Mouse (Mus musculus): ENCODE data around the gene Hcn1. TPM values are rescaled to one million over a fixed set of nuclear protein-coding genes. Genes with fewer than 3 reads are reported as not detected.
A peak's percentile ranks its signal among the peaks of the same experiment; 100 is the strongest.

Hcn1 gene
- total RNA-seq, 2 experiments from 2014 or later = 34.0 to 35.0 TPM

DNA sequence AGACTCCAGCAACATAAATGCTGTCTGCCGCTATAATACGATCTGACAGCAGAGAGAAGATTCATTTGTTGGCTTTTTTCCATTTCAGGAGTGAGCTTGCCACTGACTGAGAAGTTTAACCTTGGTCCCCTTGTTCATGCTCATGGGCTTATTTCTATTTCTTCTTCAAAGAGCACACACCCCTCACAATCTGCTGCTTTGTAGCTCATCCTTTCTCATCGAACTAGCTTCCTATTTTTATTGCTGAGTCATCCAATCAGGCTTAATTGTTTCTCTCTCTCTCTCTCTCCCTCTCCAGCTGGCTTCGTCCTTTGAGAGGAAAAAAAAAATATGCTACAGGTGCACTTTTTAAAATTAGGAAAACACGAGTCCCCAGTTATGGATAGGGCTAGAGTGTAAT is 74.3 kb downstream of the Hcn1 start:
- intact Hi-C loops (cut with DNase I) = no loop called here
- DNase-seq (ENCODE audit: low spot score in 2 of 2) = no peak

DNA sequence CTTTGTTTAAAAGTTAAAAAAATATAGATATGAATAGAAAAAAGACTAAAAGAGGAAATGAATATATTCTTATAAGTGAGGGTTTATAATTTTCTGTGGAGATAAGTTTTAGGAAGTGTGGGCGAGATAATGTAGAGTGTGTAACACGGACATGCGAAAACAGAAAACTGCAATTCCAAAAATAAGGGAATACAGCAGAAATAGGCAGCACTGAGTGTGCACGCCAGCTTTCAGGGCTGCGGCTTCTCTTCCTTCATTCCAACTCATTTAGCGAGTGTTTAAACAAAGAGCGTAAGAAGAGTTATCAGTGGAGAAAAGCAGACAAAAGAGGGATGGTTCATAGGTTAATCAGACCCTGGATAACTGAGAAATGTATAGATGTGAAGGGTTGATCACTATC is 85.5 kb downstream of the Hcn1 start:
- peak; percentile 11 to 21 for DNase-seq (ENCODE audit: low spot score in 2 of 2)
- intact Hi-C loops (cut with DNase I) = no loop called here

DNA sequence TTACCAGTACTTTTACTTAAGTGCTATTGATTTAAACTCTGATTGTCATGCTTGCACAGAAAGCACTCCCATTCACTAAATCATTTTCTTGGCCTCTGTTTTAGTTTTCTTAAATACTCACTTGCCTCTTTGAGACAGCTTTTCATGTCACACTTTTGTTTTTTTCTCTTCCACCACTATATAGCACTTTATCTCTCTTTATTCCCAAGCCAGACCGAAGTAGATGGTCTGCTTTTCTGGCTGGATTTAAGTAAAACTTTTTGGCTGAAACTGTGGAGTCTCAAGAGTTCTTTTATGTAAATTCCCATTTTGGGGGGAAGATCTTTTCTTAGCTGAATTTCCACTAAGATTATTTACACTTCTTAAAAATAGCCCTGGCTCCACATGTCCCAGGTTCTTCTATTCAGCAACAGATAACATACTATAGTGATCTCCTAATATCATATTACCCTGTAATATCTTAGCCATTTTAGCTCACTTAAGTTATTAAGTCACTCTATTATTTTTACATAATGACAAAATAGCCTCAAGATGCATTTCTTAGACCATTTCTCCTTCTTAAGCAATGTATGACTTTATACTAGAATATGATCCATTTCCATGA is 92.7 kb downstream of the Hcn1 start:
- no peak for DNase-seq (ENCODE audit: low spot score in 2 of 2)
- intact Hi-C loops (cut with DNase I) = no loop called here

DNA sequence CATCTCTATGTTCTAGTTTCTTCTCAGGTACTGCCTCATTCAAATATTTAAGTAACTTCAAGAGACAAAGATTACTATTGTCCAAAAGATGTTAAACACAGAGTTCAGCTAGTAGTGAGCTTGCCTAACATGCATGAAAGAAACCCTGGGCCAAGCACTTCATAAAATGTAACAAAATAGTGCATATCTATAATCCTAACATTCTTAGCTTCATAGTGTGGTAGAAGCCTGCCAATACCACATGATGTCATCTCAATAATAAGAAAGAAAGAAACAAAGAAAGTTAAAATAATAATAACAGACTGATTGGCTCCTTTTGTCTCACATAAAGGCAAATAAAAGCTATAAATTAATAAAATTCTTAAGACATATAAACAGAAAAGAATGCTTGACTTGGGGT is 103.5 kb downstream of the Hcn1 start:
- no peak for DNase-seq (ENCODE audit: low spot score in 2 of 2)
- intact Hi-C loops (cut with DNase I) = no loop called here

DNA sequence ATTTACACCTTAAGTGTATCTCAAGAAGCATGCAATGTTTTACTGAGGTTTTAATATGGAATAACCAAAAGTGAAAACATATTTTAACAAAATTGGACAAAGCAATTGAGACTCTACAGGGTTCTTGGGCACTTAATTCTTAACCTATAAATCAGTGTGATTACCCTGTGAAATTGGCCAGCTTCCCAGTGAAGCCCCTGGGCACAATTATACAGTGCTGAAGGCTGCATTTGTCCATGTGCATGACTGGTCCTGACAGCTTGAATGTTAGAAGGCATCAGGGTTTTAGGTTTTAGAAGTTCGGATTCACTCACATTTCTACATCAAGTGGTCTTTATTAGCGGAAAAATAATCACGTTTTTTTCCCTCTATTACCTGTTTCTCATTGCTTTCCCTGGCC is 103.9 kb downstream of the Hcn1 start:
- intact Hi-C loops (cut with DNase I) = no loop called here

DNA sequence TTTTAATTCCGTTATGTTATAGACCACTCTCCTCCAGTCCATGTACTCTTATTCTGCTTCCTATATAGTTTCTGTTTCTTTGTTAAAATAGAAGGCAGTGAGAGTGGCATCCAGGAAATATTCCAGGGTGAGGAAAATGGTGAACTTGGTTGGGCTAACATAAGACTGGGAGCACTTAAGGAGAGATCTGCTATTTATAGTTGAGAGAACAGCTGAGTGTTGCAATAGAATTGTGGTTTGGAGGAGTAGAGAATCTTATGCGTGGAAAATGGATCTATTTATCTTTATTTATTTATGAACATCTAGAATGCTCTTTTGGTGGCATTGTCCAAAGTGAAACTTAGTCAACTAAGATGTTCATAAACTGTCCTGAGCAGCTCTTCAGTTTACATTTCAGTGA is 104.4 kb downstream of the Hcn1 start:
- DNase-seq (ENCODE audit: low spot score in 2 of 2) = no peak
- intact Hi-C loops (cut with DNase I) = no loop called here

More for the DNA sequence above, 103.9 kb downstream of the Hcn1 start:
- no peak for DNase-seq (ENCODE audit: low spot score in 2 of 2)

DNA sequence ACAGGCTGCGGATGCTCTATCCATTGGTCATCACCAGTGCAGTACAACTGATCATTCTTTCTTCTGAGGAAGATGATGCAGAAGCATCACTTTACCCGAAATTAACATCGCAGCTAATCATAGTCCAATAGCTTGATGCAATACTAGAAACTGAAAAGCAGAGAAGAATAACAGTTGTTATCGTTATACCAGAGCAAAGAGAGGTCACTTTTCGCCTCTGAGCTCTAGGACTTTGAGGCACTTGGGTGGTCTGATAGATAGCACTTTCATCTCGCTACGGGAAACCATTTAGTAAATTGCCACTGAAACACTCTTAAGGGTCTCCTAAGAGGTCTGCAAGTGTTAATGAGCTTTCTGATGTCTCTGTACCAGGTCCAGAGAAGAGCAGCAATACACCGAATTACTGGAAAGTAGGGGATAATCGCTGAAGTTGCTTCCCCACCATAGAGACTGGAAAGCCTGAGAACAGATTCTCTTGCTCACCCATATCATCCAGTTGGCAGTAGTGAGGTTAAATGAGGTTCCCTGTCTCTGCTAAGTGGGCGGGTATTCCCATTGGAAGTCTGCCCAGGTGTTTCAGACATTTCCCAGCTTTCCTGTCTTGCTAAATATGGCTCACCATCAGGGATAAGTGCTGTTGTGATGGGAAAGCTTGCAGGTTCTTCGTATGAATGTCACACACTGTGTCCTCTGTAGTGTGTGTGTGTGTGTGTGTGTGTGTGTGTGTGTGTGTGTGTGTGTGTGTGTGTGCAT is 105.0 kb downstream of the Hcn1 start:
- DNase-seq (ENCODE audit: low spot score in 2 of 2) = peak; percentile 45 to 81
- intact Hi-C loops (cut with DNase I) = no loop called here

DNA sequence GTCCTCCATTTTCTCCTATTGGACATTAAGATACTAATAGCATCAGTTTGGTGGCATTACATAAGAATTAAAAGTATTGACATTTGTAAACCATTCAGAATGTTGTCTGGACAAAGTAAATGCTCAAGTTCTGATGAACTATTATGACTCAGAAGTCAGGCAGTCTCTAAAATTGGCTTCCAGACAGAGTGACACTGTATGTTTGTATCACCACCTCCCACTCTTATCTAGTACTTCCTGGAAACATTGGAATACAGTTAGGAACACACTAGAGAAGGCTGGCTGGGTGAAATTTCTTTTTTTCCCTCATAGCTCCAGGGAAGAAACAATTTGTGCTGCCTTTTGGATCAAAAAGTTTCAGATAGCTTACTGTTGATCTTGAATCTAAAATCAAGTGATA is 108.7 kb downstream of the Hcn1 start:
- intact Hi-C loops (cut with DNase I) = no loop called here
- no peak for DNase-seq (ENCODE audit: low spot score in 2 of 2)

DNA sequence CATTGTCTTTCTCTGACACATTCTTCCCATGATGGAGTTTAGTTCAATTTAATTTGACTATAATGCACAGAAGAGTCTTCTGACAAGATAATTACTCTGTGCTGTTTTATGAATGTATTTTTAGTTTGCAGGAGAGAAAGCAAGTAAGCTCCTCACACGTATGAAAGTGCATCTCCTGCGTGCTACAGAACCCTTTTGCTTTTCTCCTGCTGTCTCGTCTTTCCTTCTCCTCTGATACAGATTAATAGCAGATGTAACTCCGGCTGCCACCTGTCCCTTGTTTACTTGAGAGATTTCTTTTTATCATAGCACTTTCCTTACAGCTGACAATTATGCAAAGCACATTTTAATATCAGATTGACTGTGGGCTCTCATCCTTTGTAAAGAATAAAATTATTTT is 120.0 kb downstream of the Hcn1 start:
- intact Hi-C loops (cut with DNase I) = no loop called here

DNA sequence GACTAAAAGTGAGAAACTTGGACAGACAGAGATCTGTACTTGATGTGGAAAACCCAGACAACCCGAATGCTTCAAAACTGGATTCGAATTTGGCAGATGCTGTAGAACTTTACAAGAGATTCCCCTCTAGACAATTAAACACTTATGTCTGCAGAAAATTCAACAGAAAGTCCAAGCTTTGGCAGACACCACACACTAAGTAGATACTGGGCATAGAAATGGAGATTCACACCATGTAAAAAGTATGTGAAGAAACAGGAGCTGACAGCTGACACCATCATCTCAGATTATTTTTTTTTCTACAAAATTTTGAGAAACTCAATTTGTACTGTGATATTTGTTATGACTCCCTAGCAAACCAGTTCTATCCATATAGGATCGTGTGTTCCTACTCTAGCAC is 122.0 kb downstream of the Hcn1 start:
- no peak for DNase-seq (ENCODE audit: low spot score in 2 of 2)
- intact Hi-C loops (cut with DNase I) = no loop called here

More for the DNA sequence above, 120.0 kb downstream of the Hcn1 start:
- no peak for DNase-seq (ENCODE audit: low spot score in 2 of 2)

DNA sequence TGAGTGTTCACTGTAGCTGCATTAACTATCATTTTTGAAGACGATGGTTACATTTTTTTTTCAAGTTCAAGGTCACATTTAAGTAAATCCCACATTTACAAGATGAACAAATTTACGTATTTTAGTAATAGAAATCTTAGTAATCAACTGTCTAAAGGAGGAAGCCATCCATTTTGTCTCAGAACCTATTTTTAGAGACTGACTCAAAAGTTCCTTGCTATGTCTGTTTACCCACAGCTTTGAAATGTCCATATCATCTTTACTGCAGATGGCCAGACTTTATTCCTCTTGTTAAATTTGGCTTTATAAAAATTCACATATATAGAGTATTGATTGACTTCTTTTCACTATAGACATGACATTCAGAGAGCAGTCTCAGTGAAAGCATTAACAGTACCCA is 126.3 kb downstream of the Hcn1 start:
- intact Hi-C loops (cut with DNase I) = no loop called here
- DNase-seq (ENCODE audit: low spot score in 2 of 2) = no peak

DNA sequence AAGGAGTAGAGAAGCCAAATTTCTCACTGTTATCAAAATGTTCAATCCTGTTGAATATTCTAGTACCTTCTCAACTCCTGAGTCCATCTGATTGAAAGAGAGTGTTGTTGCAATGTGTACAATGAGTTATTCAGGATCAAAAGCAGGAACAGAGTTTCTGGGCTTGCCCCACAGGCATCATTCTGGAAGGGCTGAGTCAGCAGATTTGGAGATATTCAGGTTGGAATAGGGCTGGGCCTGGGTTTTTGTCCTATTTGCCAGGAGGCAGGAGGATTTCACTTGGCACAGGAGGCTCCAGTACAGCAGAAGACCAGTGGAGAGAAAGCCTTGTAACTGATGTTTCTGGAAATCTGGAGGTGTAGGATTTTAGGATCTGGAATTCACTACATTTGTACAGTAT is 130.6 kb downstream of the Hcn1 start:
- DNase-seq (ENCODE audit: low spot score in 2 of 2) = no peak
- intact Hi-C loops (cut with DNase I) = no loop called here

DNA sequence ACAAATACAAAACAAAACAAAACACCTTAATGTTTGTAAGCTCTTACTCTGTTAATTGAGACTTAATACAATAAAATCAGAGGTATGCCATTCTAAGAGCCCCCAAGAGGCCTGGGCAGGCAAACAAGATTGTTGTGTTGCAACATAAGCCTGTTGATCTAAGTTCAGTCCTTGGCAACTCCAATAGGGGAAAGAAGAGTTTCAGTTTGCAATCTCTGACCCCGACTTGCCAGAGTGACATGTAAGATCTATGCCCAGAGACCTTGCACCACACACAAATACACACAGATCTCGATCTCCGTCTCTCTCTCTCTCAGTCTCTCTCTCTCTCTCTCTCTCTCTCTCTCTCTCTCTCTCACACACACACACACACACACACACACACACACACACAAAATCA is 142.3 kb downstream of the Hcn1 start:
- no peak for DNase-seq (ENCODE audit: low spot score in 2 of 2)
- intact Hi-C loops (cut with DNase I) = no loop called here

DNA sequence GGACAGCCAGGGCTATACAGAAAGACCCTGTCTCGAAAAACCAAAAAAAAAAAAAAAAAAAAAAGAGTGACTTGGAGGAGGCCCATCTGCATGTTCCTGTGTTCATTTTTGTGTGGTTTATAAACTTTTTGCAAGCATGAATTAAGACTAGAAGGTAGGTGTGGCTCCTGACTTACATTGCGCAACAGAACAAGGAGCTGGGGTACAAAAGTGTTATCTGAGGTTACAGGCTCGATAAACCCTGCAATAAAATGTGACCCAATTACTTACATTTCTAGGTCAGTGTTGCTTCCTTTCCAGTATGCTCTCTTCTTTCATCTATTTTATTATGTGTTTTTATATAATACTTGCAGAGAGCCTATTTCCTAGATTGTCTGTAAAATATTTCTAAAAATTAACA is 143.1 kb downstream of the Hcn1 start:
- DNase-seq (ENCODE audit: low spot score in 2 of 2) = no peak
- intact Hi-C loops (cut with DNase I) = no loop called here

DNA sequence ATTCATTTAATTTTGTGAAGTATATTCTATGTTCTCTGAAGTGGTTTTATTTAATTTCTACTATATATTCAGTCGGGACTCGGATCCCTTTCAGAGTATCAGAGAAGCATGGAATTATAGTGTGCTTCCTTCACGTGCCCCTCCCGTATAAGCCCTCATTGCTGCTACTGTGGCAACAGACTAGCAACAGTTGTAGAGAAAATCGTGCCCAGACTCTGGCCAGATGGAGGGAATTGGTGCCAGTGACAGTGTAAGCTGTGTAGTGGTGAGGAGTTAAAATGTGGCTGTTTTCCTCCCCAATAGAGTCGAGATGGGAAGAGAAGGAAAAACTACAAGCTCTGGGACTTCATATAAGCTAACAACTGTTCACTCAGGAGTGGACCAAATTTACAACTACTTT is 163.4 kb downstream of the Hcn1 start:
- DNase-seq (ENCODE audit: low spot score in 2 of 2) = peak; percentile 32 to 59
- intact Hi-C loops (cut with DNase I) = no loop called here

DNA sequence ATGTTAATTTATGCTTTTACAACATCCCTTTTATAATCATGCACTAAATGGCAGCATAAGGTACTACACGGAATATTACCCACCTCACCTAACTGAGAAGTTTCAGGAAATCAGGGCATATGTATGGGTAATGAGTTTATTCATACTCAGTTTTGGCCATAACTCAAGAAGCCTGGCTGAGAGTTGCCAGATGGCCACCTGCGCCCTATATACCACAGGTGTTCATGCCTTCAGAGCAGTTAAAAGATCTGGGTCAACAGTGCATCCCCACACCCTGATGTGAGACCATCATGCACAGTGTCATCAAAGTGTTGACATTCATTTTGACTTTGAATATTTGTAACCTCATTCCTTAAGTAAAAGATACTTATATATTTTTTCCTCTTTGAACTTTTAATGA is 183.3 kb downstream of the Hcn1 start:
- no peak for DNase-seq (ENCODE audit: low spot score in 2 of 2)

DNA sequence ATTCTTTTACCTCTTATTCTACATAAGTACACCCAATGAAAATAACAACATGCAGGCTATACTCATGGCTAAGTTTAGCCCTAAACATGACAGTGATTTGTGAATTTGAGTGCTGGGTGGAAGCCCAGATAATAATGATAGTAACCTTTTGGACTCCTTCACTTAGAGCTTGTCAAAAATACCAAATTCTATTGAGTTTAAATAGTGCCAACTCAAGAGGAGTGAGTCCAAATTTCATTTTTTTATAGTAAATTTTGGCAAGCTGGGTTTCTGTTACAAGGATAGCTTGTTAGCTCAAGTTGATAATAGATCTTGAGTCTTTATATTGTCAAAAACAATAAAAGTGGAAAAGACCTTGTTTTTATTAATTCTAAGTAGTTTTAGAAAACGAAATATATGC is 190.7 kb downstream of the Hcn1 start:
- intact Hi-C loops (cut with DNase I) = no loop called here
- no peak for DNase-seq (ENCODE audit: low spot score in 2 of 2)

More for the DNA sequence above, 183.3 kb downstream of the Hcn1 start:
- intact Hi-C loops (cut with DNase I) = no loop called here

DNA sequence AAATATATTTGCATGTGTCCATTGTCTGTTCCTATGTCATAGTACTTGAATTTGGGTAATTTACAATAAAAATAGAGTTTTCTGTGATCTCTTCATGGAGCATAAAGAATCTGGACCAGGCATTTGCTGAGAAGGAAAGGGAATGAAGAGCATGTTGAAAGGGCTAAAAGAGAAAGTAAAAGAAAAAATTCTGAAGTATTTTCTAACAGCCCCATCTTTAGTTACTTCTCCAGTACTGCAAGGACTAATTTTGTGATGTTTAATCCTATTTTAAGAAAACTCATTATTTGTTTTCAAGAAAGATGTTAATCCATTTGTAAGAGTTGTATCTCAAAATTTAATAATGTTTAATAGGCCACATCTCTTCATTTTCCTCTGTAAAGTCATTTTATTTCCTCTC is 198.9 kb downstream of the Hcn1 start:
- intact Hi-C loops (cut with DNase I) = no loop called here

DNA sequence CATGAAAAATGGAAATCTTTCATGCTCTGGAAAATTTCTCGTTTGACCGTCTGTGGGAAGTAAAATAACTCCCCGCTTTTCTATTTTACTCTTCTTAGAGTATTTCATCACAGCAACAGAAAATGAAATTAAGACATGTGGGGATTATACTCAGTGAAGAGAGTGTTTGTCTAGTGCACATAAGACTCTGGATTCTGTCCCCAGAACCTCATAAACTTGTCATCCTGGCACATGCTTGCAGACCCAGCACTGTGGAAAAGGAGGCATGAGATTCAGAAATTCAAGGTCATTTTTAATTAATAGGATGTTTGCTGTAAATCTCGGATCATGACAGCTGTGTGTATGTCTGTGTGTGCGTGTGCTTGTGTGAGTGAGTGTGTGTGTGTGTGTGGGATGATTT is 225.5 kb downstream of the Hcn1 start:
- intact Hi-C loops (cut with DNase I) = no loop called here
- no peak for DNase-seq (ENCODE audit: low spot score in 2 of 2)

More for the DNA sequence above, 198.9 kb downstream of the Hcn1 start:
- no peak for DNase-seq (ENCODE audit: low spot score in 2 of 2)

DNA sequence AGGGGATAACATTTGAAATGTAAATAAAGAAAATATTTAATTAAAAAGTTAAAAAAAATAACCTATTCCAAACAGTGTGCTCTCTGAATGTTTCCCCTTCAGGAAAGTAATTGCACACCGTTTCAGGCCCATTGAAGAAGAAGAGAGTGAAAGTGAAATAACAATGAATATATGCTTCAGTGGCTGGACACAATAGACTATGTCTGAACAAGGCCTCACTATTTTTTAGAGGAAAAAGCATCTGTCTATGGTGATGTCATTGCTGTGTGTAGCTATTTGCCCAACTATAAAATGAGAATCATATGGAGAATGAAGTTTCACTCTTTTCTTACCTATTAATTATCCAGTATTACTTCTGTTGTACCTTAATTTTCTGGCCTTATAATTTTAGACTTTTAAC is 234.5 kb downstream of the Hcn1 start:
- no peak for DNase-seq (ENCODE audit: low spot score in 2 of 2)

DNA sequence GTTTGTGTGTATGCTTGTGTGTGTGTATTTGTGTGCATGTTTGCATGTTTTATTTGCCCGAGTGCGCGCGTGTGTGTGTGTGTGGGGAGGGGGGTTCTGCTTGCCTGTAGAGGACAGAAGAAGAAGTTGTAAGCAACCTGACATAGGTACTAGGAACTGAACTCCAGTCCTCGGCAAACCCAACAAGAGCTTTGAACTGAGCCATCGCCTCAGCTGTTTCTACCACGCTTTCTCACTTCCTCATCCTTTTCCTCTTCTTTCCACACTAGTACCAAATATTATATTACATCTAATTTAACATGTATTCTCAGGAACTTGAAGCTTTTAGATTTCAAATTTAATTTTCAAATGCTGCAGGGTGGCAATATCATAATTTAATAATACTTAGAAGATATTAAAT is 236.1 kb downstream of the Hcn1 start:
- DNase-seq (ENCODE audit: low spot score in 2 of 2) = no peak
- intact Hi-C loops (cut with DNase I) = no loop called here

More for the DNA sequence above, 234.5 kb downstream of the Hcn1 start:
- intact Hi-C loops (cut with DNase I) = no loop called here

Measured in left cerebral cortex, postnatal 14 days (tissue).